Mouse (Mus musculus) spleen, adult 2 months (tissue): ENCODE measurements around the gene Apopt1.

ENCODE experiments used
- CTCF ChIP-seq: fragments of 200-500 bp; IDR thresholded peaks from 2 replicates; pipeline ENCODE4 v1.5.1; 2011; ENCODE audit warnings: mild to moderate bottlenecking, inconsistent platforms; ENCODE audit not compliant: insufficient read depth, insufficient read length, insufficient replicate concordance; ENCODE audit errors: extremely low read depth
- POLR2A ChIP-seq: fragments of 200-500 bp; IDR thresholded peaks from 2 replicates; pipeline ENCODE4 v1.6.1; 2011; ENCODE audit warnings: low read depth, low read length, inconsistent platforms

- TF ChIP-seq POLR2A, result no peak
- TF ChIP-seq CTCF, result no peak
Measured at GRCm38 (mm10) chr12:111746091-111746490, 33.0 kb downstream of the Apopt1 start.
